Mouse (Mus musculus): Measurements from ENCODE around the gene Olfr1412.

Olfr1412 gene

DNA sequence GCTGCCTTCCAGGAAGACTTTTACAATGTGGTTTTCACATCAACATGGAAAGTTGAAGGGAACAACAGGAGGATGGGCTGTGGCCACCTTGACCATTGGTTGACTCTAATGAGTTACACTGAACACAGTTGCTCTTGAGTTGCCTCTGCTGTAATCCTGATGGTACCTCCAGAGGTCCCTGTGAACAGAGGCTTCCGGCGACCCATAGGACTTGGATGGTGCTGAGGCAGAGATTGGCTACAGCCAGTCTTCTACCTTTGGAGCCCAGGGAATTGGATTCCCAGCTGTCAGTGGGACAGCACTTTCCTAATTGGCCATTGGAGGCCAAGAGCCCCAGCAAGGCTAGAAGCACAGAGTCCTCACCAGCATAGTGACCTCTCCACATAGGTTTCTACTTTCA lies at the start of gene Olfr1412:
Gene Olfr1412, plus strand, starts transcription at position 301 of the 400 bp plus-strand sequence.
- no peak for DNase-seq (ENCODE audit: low read depth, low spot score)

DNA sequence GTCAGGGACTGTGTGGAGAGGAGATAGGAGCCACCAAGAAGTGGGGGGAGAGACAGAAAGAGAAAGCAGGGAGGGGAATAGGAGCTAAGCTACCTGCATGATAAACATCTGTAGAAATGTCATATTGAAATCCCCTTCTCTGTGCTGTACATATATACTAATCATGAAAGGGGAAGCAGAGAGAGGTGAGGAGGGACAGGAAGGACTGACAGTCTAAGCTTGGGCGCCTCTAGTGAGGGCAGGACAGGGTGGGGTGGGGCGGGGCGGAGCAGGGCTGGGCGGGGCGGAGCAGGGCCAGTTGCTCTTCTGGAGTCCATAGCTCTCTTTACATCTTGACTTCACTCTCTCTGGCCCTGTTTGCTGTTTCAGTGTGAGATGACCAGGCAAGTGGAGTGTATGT lies 48.6 kb upstream of the Olfr1412 start:
- no peak for DNase-seq (ENCODE audit: low read depth, low spot score)

DNA sequence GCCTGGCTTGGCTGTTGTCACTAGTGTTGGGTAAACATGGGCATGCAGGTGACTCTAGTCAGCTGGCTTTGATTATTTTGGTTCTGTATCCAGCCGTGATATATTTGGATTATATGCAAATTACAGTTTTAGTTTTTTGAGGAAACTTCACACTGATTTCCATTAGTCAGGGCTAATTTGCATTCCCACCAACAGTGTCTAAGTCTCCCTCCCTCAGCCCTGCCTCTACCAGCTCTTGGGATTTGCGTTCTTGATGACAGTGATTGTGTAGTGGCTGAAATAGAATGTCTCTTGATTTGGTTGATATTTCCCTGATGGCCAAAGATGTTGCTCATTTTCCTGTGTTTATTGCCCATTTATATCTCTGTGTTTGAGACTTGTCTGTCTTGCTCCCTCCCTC lies 46.5 kb upstream of the Olfr1412 start:
- DNase-seq (ENCODE audit: low read depth, low spot score), result no peak

DNA sequence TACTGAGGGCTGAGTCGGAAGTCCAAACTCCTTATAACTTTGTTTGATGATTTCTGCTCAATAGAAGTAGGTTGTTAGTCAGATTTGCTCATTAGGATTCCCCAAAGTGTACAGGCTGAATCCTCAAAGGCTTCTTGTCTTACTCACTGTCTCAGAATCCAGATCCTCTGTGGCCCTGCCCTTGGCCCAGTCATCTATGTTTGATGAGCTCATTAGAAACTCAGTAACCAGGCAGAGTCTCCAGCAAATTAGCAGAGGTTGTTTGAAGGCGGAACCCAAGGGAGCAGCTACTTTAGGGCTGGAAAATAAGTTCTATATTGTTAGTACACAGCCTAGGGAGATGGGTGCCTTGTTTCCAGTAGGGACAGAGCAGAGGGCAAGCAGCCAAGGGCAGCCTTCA lies 39.6 kb upstream of the Olfr1412 start:
- DNase-seq (ENCODE audit: low read depth, low spot score), result no peak

DNA sequence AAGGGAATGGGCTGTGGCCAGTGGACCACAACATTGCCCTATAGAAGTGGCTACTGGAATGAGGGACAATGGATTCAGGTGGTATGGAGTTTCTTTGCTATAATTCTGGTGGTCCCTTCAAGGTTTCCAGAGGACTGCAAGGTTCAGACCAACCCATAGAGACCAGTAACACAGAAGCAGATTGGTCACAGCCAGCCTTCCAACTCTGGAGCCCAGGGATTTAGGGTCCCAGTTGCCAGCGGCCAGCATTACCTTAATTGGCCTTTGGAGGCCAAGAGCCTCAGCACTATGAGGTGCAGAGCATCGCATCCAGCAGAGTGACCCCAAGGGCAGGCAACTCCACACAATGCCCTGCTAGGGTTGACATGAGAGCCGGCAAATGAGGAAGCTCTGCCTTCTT lies 14.6 kb upstream of the Olfr1412 start, which contains the start of gene Olfr1413:
Gene Olfr1413, plus strand, starts transcription at position 301 of the 400 bp plus-strand sequence.
- DNase-seq (ENCODE audit: low read depth, low spot score), result no peak

DNA sequence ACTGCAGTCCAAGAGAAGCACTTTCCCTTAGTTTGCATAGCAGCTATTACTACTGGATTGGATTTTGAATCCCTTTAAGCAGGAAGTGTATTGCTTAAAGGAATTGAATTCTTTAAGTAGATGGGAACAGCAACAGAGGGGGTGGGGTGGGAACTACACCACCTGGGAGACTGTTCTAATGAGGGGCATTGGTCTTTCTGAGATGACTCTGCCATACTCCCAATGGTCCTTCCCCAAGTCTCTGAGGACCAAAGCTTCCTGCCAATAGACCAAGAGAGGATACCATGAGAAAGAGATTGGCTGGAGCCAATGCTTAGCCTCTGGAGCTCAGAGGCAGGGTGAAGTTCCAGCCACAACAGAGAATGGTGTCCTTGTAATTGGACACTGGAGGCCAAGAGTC lies 8.5 kb downstream of the Olfr1412 start, which contains the start of gene Olfr1411:
Gene Olfr1411, plus strand, starts transcription at position 301 of the 400 bp plus-strand sequence.
- DNase-seq (ENCODE audit: low read depth, low spot score), result no peak

DNA sequence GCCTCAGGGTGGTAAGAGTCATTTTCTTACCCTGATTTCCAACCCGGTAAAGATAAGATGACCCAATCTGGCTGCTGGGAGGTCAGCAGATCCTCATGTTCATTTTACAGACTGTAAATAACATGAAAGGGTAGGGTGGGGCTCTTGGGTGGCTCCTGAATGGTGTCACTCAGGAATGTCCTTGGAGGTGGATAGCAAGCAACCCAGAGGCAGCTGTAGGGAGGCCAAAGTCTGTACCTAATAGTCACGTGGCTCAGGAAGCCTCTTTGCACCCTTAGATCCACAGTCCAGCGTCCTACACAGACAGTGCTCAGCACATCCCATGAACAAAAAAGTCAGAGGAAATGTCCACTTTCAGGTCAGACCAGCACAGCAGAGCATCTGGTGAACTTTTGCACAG lies 10.4 kb downstream of the Olfr1412 start:
- DNase-seq (ENCODE audit: low read depth, low spot score), result no peak

DNA sequence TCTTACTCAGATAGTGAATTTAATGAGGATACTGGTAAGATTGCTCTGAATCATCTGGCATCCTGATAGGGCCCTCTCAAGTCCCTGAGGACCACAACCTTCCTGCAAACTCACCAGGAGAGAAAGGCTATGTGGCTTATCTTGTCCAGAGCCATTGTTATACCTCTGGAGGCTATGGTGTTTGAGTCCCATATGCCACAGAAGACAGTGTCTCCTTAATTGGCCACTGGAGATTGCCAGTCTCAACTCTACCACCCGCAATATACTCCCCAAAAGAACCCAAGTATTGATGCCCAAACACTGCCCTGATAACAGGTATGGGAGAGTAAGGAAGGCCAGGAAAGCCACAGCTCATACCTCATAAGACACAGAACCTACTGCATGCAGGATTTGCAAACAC lies 19.9 kb downstream of the Olfr1412 start, which contains the start of gene Olfr1410:
Gene Olfr1410, plus strand, starts transcription at position 301 of the 400 bp plus-strand sequence.
- no peak for DNase-seq (ENCODE audit: low read depth, low spot score)

DNA sequence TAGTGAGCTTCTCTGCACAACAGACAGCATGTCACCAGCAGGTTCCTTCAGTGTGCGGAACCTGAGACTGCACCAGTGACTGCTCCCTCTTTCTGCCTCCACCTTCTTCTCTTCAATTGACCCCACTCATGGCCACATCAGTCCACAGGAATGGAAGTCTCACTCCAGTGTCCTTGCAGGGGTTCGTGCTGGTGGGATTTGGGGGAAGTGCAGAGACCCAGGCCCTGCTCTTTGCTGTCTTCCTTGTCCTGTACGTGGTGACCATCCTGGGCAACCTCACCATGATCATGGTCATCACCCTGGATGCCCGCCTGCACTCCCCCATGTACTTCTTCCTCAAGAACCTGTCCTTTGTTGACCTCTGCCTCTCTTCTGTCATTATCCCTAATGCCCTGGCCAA lies 22.1 kb downstream of the Olfr1412 start:
- no peak for DNase-seq (ENCODE audit: low read depth, low spot score)

DNA sequence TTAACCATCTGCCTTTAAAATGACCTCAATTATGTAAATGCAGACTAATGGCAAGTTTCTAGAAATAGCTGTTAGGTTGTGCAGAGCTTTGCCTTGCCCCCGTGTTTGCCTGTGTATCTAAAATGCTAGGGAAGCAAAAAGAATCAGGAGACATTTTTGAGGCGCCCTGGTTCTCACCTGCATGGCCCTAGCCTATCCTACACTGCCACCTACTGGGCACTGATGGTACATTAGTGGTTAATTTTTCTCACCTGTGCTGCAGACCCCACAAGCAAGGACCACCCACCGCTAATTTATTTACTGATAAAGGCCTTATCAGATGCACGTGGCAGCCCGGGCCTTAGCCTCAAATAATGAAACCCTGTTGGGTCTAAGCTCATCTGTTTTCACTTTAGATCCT lies 25.4 kb downstream of the Olfr1412 start:
- DNase-seq (ENCODE audit: low read depth, low spot score), result no peak

DNA sequence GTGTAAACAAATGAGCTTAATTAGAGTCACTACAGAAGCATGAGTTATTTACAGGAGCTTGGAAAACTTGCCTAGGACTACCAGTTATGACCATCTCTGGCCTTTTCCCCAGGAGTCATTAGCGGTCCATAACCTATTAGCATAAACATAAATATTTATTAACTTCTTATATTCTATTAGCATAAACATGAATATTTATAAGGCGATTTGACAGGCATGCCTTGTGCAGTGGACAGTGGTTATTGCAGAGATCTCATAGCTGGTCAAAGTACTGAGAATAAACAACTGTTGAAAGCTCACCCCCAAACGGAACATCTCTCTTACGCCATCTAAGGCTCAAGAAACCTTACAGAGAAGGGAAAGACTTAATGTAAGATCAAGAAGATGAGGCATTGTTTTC lies 27.6 kb downstream of the Olfr1412 start:
- no peak for DNase-seq (ENCODE audit: low read depth, low spot score)

DNA sequence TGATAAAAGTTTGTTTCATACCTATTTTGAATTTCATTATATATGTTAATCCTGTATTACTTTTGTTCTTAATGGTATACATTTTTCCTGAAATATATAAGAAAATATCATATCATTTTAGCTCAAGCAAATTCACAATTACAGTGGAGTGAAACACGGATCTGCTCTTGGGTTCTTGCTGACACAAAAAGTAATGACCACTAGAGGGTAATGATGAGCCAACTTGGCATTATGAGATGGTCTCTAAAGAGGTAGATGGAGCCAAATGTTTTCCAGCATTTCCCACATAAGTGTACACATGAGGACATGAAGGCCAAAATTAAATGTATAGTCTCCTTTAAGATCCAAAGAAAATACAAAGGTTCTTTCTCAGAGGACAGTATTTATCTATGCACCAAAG lies 28.9 kb downstream of the Olfr1412 start:
- no peak for DNase-seq (ENCODE audit: low read depth, low spot score)

DNA sequence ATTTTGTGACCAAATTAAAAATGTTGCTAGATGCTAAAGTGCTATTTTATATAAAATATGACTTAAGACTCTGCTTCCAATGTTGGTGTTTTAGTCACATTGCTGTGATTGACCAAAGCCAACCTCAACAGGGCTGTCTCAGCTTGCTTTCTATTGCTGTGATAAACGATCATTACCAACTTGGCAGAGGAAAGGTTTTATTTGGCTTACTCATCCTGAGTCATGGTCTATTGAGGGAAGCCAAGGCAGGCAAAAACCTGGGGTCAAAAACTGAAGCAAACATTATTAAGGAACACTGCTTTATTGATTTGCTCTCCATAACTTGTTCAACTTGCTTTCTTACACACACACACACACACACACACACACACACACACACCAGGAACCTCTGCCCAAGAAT lies 30.5 kb downstream of the Olfr1412 start:
- no peak for DNase-seq (ENCODE audit: low read depth, low spot score)

DNA sequence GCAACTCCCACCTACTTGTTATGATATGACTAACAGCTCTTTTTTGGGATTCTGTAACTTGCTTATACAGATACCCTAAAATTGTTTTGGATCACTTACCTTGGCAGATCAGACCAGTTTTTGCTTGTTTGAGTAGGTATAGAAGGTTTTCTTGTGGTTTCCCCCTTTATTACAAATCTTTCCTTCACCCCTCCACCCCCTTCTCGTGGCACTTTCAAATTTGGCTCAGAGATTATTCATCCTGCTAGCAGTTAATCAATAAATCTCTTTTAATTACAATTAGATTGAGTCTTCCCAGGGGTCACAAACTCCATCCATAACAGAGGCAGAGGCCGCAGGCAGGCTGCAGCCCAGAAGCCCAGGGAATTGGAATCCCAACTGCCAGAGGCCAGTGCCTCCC lies 31.9 kb downstream of the Olfr1412 start, which contains the start of gene Olfr12:
Gene Olfr12, plus strand, starts transcription at position 301 of the 400 bp plus-strand sequence.
- no peak for DNase-seq (ENCODE audit: low read depth, low spot score)

DNA sequence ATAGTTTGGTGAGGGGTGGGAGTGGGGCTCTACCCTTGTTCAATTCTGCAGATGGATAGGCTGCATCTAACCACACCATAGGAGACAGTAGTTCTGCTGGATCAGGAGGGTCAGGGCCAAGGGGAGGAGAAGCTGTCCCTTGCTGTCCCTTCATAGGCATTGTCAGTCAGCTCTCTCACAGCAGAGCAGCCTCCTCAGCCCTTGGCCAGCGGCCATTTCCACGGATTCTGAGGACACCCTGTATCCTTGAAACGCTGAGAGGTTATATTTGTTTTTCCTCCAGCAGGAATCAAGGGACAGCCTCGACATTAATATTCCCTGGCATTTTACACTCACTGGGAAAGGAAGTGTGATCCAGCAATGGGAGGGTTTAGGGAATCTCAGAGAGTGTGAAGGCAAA lies 32.8 kb downstream of the Olfr1412 start:
- no peak for DNase-seq (ENCODE audit: low read depth, low spot score)

DNA sequence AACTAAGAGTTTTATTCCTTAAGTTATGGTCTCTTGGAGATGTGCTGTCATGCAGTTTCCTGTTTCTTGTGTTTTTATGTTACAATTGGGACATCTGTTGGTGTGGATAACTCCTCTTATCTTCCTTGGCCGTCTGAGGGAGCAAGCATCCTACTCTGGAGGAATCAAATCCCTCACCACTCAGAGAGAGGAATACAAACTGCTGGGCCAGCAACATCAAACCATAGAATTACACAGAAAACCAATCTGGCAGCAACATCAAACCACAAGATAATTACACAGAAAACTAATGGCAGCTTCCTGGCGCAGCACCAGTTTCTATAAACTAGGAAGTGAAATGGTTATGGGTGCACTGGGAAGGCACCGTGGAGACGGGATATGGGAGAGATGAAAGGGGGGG lies 42.6 kb downstream of the Olfr1412 start:
- no peak for DNase-seq (ENCODE audit: low read depth, low spot score)

DNA sequence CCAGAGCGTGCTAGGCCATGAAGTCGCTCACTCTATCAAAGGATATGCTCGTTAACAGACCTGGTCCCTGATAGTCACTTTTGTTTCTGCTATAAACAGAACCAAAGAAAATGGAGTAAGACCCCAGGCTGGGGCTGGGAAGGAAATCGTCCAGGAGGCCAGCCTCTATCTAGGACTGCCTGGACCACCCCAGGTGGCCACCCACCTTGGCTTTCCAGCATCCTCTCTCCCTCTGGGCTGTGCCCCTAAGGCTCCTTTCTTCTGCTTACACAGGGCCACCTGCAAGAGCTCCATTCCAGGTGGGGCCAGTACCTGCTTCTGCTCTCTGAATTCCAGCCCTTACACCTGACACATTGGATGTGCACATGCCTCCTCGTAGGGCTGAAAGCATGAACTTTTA lies 46.6 kb downstream of the Olfr1412 start:
- DNase-seq (ENCODE audit: low read depth, low spot score), result no peak

DNA sequence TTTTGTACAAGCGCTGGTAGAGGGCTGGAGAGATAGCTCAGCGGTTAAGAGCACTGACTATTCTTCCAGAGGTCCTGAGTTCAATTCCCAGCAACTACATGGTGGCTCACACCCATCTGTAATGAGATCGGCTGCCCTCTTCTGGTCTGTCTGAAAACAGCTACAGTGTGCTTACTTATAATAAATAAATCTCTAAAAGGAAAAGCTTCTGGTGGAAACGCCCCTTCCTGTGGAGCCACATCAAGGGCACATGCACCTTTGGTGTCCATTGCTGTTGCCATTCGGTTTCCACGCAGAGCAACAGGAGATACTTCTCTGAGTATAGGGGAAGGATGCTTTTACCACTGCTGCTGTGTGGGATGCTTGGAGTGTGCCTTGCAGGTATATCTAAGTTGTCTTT lies 47.4 kb downstream of the Olfr1412 start:
- no peak for DNase-seq (ENCODE audit: low read depth, low spot score)

DNA sequence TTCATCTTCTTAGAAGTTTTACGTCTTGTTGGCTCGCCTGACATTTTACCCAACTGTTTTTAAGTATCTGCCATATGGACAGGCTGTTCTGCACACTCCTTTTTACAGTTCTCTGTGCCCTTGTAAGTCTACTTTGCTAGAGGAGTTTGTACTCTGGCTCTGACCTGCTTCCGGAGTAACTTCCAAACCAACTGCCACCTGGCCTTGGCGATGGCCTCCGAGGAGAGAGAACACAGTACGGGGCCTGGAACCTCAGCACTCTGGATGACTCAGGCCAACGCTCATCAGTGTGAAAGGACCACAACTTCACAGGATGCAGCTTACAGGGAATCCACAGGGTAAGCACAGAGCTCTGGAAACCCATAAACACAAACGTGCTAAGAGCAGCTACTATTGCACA lies 48.1 kb downstream of the Olfr1412 start:
- no peak for DNase-seq (ENCODE audit: low read depth, low spot score)

DNA sequence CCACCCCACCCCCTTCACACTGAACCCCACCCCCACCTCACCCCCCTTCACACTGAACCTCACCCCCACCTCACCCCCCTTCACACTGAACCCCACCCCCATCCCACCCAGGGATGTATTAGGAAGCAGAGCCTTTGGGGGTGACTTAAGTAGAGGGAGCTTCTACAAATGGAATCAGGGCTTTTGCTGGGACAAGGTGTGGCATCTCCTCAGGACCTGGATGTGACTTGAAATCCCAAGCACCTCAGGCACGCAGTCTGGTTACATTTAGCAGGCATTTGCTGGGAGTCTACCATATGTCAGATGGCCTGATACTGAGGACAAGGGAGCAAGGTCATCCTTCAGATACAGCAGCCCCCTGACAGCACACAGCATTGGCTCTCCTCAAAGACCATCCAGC lies 49.0 kb downstream of the Olfr1412 start:
- DNase-seq (ENCODE audit: low read depth, low spot score), result no peak

DNA sequence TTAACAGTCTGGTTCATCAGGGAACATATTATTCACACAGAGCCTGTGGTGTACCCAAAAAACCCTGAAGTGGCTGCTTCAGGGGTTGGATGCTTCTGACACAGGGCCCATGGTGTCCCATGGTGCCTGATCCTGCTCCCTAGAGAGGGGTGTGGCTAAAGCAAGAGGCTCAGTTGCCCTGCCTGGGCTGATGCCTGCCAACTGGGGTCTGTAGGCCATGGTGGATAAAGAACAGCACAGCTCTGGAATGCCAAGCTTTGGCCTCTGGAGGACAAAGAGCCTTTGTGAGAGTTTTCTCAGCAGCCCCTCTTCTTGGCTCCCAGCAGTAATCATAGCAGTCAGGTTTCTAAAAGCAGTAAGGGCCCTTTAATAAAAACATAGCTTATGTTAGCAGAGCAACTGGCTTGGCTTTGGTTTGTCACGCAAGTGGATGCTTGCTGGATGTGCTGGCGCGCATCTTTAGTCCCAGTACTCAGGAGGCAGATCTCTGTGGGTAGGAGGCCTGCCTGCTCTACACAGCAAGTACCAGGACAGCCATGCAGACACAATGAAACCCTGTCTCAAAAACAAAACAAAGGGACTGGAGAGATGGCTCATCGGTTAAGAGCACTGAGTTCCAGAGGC lies 49.5 kb downstream of the Olfr1412 start:
- no peak for DNase-seq (ENCODE audit: low read depth, low spot score)

DNA sequence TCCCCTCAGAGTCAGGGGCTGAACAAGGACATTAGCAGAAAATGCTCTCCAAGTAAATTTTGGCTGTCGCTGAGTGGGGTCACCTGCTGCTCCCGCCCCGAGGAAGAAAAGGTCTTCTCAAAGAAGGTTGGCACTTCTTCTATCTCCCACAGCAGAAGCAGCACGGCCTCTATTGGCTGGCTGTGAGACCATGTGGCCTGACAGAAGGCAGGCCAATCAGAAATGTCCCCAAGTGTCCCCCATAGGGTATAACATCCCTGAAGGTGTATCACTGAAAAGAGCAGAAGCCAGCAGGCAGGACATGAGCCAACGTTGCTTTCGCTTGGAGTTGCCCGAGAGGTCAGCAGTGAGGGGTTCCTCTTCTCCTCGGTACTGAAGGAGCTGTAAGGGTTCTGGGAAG lies 50.4 kb downstream of the Olfr1412 start:
- no peak for DNase-seq (ENCODE audit: low read depth, low spot score)

DNA sequence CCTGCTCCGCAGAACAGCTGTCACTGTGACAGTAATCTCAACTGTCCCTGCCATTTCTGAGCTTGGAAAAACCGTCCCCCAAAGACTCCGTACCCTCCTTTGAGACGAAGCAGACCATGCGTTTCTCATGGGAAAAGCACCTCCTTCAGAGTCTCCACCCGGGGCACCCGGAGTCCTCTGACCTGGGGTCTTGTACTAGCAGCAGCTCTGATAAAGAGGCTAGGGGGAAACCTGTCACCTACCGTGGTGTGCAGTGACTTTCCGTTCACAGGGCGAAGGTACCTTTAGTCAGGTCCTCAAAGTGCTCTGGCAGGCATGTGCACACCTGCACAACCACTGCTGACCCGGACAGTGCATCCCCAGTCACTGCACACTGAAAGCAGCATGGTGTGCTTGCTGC lies 51.1 kb downstream of the Olfr1412 start:
- DNase-seq (ENCODE audit: low read depth, low spot score), result no peak

All from c-Kit-negative CD71-positive TER-119-positive erythroid progenitor cells, embryonic 14.5 days (primary cell).